Mouse (Mus musculus): ENCODE measurements at regions not wholly inside any gene's neighbourhood (a gene's known extent, or its start where the extent isn't known, plus 50 kb on each side); places are given as distances from the start of the nearest gene placed in this dataset.

DNA sequence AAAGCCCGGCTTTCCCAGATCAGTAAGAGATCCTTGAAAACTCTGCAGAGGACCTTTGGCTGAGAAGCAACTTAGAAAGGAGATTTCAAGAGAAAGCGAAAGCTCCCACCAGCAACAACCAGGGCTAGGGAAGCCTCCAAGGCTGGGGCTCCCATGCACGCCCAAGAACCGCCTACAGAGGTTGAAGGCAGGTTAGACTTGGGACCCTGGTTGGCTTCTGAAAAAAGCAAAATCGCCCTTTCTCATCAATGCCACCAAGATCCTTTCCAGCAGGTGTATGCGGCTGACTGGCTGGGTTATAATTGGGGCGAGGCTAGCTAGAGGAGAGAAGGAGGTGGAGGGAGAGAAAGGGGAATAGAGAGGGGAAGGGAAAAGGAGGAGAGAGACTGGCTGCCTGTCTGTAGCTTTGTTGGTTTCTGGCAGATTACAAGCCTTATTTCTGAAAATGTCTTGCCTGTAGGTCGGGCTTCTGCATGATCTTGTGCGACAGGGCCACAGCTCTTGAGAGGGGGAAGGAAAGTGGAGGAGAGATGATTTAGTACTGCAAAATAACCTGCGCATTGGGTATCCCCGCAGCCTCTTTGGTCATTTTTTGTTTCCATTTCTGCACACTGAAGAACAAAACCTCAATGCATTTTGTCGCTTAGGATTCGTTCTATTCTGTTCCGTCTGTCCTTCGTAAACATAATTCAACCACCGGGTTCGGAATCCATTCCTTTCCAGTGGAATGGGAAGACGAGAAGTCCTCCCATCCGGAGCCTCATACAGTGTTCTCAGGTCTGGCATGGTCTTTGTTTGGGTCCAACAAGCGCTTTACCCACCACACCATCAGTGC, 317.5 kb downstream of the Parp8 start:
- no peak for TF ChIP-seq CTCF (IDR thresholded peaks at IDR 0.05; ENCODE audit: borderline replicate concordance, insufficient read depth, low read length)
- TF ChIP-seq POLR2A (IDR thresholded peaks at IDR 0.05; ENCODE audit: low read depth, low read length): no peak
